Mouse (Mus musculus) CD8-positive naive resting alpha-beta T cell, adult 2 months (primary cell): ENCODE data around the gene Vps8.
"Not testable (repeated sequence)": the region's sequence is repeated elsewhere in the genome, so short reads cannot be mapped to it uniquely, and the experiment has no call there.

ENCODE experiments used
- DNase-seq, 2 experiments: peaks; one replicate each; pipeline ENCODE4 v3.0.0; 2022; ENCODE audit warnings: low read depth in 2 of 2, low spot score in 2 of 2

Vps8 gene

GRCm38 (mm10) chr16:21654384-21654783 lies 231.5 kb downstream of the Vps8 start:
- no peak for DNase-seq

- no peak for DNase-seq
These were observed 232.4 kb downstream of the Vps8 start for GRCm38 (mm10) chr16:21655291-21655690.

- DNase-seq, result no peak
These were observed 233.0 kb downstream of the Vps8 start for GRCm38 (mm10) chr16:21655961-21656360.

GRCm38 (mm10) chr16:21664633-21665363 lies 241.9 kb downstream of the Vps8 start:
- no peak for DNase-seq

GRCm38 (mm10) chr16:21665423-21665986 lies 242.6 kb downstream of the Vps8 start:
- DNase-seq, result no peak

GRCm38 (mm10) chr16:21671878-21672277 lies 249.0 kb downstream of the Vps8 start:
- no peak for DNase-seq

GRCm38 (mm10) chr16:21673046-21673445 lies 250.1 kb downstream of the Vps8 start:
- DNase-seq, result not testable (repeated sequence)

- not testable (repeated sequence) for DNase-seq
These were observed 250.7 kb downstream of the Vps8 start for GRCm38 (mm10) chr16:21673651-21674050.

- no peak for DNase-seq
These were observed 253.9 kb downstream of the Vps8 start for GRCm38 (mm10) chr16:21676791-21677190.

- DNase-seq, result no peak
These were observed 264.5 kb downstream of the Vps8 start for GRCm38 (mm10) chr16:21687406-21687805.

- DNase-seq, result peak in 1 of 2 experiments; percentile 31
These were observed 266.2 kb downstream of the Vps8 start for GRCm38 (mm10) chr16:21689141-21689540.

- peak in 1 of 2 experiments; percentile 6 for DNase-seq
These were observed 267.4 kb downstream of the Vps8 start for GRCm38 (mm10) chr16:21690216-21690755.

- DNase-seq, result peak; percentile 12 to 30
These were observed 271.1 kb downstream of the Vps8 start for GRCm38 (mm10) chr16:21693981-21694462.
